Mouse (Mus musculus): Measurements from ENCODE around the gene Agl. TPM values are rescaled to one million over a fixed set of nuclear protein-coding genes. Genes with fewer than 3 reads are reported as not detected.

The Agl gene
- polyA plus RNA-seq, 1 experiment from 2014 or later = 6.3 TPM

GRCm38 (mm10) chr3:116834241-116834640 is 26.3 kb upstream of the Agl start:
- Histone ChIP-seq H3K4me2 (replicated peaks; ENCODE audit: low read depth) (no peak overlapping the region), H3K9ac (ENCODE audit: low read depth, low read length) (no peak overlapping the region), H3K27me3 (replicated peaks; ENCODE audit: control insufficient read depth, insufficient read depth, low read length) (no peaks in the 10 kb centered on the region), H3K9me3 (ENCODE audit: control insufficient read depth) (no peaks in the 10 kb centered on the region), H3K4me3 (ENCODE audit: low read depth, low read length) (no peak overlapping the region), H3K4me1 (replicated peaks; ENCODE audit: control insufficient read depth, insufficient read depth, low read length) (no peaks in the 10 kb centered on the region), H3K27ac (ENCODE audit: low read depth, low read length) (no peak overlapping the region), H3K36me3 (ENCODE audit: control insufficient read depth, insufficient read depth) (no peaks in the 10 kb centered on the region)
- ATAC-seq = no peak
- 93% methylated on average over 6 of the region's 6 CpGs for WGBS
- TF ChIP-seq CTCF (IDR thresholded peaks at IDR 0.05; ENCODE audit: low read depth) = no peak

GRCm38 (mm10) chr3:116833491-116833890 is 25.5 kb upstream of the Agl start:
- TF ChIP-seq CTCF (IDR thresholded peaks at IDR 0.05; ENCODE audit: low read depth) = no peak
- WGBS = 71% methylated on average over 4 of the region's 4 CpGs

GRCm38 (mm10) chr3:116832526-116833310 is 24.8 kb upstream of the Agl start:
- H3K4me2 ChIP-seq (replicated peaks; ENCODE audit: low read depth) = no peak overlapping the region
- H3K9me3 ChIP-seq (ENCODE audit: control insufficient read depth) = no peaks in the 10 kb centered on the region
- ATAC-seq = no peak
- H3K36me3 ChIP-seq (ENCODE audit: control insufficient read depth, insufficient read depth) = no peaks in the 10 kb centered on the region
- no peaks in the 10 kb centered on the region for H3K4me1 ChIP-seq (replicated peaks; ENCODE audit: control insufficient read depth, insufficient read depth, low read length)
- no peak overlapping the region for H3K27ac ChIP-seq (ENCODE audit: low read depth, low read length)
- no peaks in the 10 kb centered on the region for H3K27me3 ChIP-seq (replicated peaks; ENCODE audit: control insufficient read depth, insufficient read depth, low read length)
- 85% methylated on average over 7 of the region's 7 CpGs for WGBS
- no peak overlapping the region for H3K4me3 ChIP-seq (ENCODE audit: low read depth, low read length)
- no peak overlapping the region for H3K9ac ChIP-seq (ENCODE audit: low read depth, low read length)
- TF ChIP-seq CTCF (IDR thresholded peaks at IDR 0.05; ENCODE audit: low read depth) = no peak

More at GRCm38 (mm10) chr3:116833491-116833890, 25.5 kb upstream of the Agl start:
- Histone ChIP-seq H3K9ac (ENCODE audit: low read depth, low read length) (no peak overlapping the region), H3K36me3 (ENCODE audit: control insufficient read depth, insufficient read depth) (no peaks in the 10 kb centered on the region), H3K4me2 (replicated peaks; ENCODE audit: low read depth) (no peak overlapping the region), H3K27ac (ENCODE audit: low read depth, low read length) (no peak overlapping the region), H3K4me1 (replicated peaks; ENCODE audit: control insufficient read depth, insufficient read depth, low read length) (no peaks in the 10 kb centered on the region), H3K27me3 (replicated peaks; ENCODE audit: control insufficient read depth, insufficient read depth, low read length) (no peaks in the 10 kb centered on the region), H3K4me3 (ENCODE audit: low read depth, low read length) (no peak overlapping the region), H3K9me3 (ENCODE audit: control insufficient read depth) (no peaks in the 10 kb centered on the region)
- ATAC-seq = no peak

GRCm38 (mm10) chr3:116831324-116831723 is 23.4 kb upstream of the Agl start:
- 76% methylated on average over 5 of the region's 5 CpGs for WGBS
- Histone ChIP-seq H3K27me3 (replicated peaks; ENCODE audit: control insufficient read depth, insufficient read depth, low read length) (no peaks in the 10 kb centered on the region), H3K4me3 (ENCODE audit: low read depth, low read length) (no peak overlapping the region), H3K9me3 (ENCODE audit: control insufficient read depth) (no peaks in the 10 kb centered on the region), H3K36me3 (ENCODE audit: control insufficient read depth, insufficient read depth) (no peaks in the 10 kb centered on the region), H3K4me2 (replicated peaks; ENCODE audit: low read depth) (no peak overlapping the region), H3K4me1 (replicated peaks; ENCODE audit: control insufficient read depth, insufficient read depth, low read length) (no peaks in the 10 kb centered on the region), H3K27ac (ENCODE audit: low read depth, low read length) (no peak overlapping the region), H3K9ac (ENCODE audit: low read depth, low read length) (no peak overlapping the region)
- ATAC-seq = no peak
- TF ChIP-seq CTCF (IDR thresholded peaks at IDR 0.05; ENCODE audit: low read depth) = 0 out of 2 replicates have a peak, but pooled peaks have one; percentile 6

- Histone ChIP-seq H3K4me1 (replicated peaks; ENCODE audit: control insufficient read depth, insufficient read depth, low read length) (no peaks in the 10 kb centered on the region), H3K9me3 (ENCODE audit: control insufficient read depth) (no peaks in the 10 kb centered on the region), H3K9ac (ENCODE audit: low read depth, low read length) (no peak overlapping the region), H3K4me2 (replicated peaks; ENCODE audit: low read depth) (no peak overlapping the region), H3K4me3 (ENCODE audit: low read depth, low read length) (no peak overlapping the region), H3K27ac (ENCODE audit: low read depth, low read length) (no peak overlapping the region), H3K27me3 (replicated peaks; ENCODE audit: control insufficient read depth, insufficient read depth, low read length) (no peaks in the 10 kb centered on the region), H3K36me3 (ENCODE audit: control insufficient read depth, insufficient read depth) (no peaks in the 10 kb centered on the region)
- TF ChIP-seq CTCF (IDR thresholded peaks at IDR 0.05; ENCODE audit: low read depth) = no peak
- WGBS = 86% methylated on average over 10 of the region's 10 CpGs
- ATAC-seq = no peak
These were observed 21.4 kb upstream of the Agl start for GRCm38 (mm10) chr3:116829274-116829920.

- H3K9ac ChIP-seq (ENCODE audit: low read depth, low read length) = no peak overlapping the region
- H3K36me3 ChIP-seq (ENCODE audit: control insufficient read depth, insufficient read depth) = no peaks in the 10 kb centered on the region
- ATAC-seq = no peak
- H3K4me3 ChIP-seq (ENCODE audit: low read depth, low read length) = no peak overlapping the region
- no peak for TF ChIP-seq CTCF (IDR thresholded peaks at IDR 0.05; ENCODE audit: low read depth)
- H3K27ac ChIP-seq (ENCODE audit: low read depth, low read length) = no peak overlapping the region
- no peaks in the 10 kb centered on the region for H3K27me3 ChIP-seq (replicated peaks; ENCODE audit: control insufficient read depth, insufficient read depth, low read length)
- H3K4me1 ChIP-seq (replicated peaks; ENCODE audit: control insufficient read depth, insufficient read depth, low read length) = no peaks in the 10 kb centered on the region
- 60% methylated on average over 4 of the region's 4 CpGs for WGBS
- H3K9me3 ChIP-seq (ENCODE audit: control insufficient read depth) = no peaks in the 10 kb centered on the region
- H3K4me2 ChIP-seq (replicated peaks; ENCODE audit: low read depth) = no peak overlapping the region
These were observed 18.7 kb upstream of the Agl start for GRCm38 (mm10) chr3:116826471-116827215.
